In genomic region chr17:92016373-92016772, GRCm38 (mm10) we compare ENCODE assay signal across 28 mouse cellular contexts.
"Had no signal": no experiment of that assay in that cellular context is flagged by ENCODE, and none has a peak within 500 bp of the region (broad histone marks: within the 10 kb centered on the region; RNA-seq: fewer than 3 reads in every experiment).

No protein-coding gene starts in this region.

- H3K4me1 ChIP-seq: embryonic facial prominence, embryonic 10.5 days; embryonic facial prominence, embryonic 12.5 days; embryonic facial prominence, embryonic 13.5 days; embryonic facial prominence, embryonic 15.5 days; forebrain, embryonic 10.5 days; forebrain, embryonic 12.5 days; forebrain, embryonic 13.5 days; forebrain, embryonic 15.5 days had no signal

- H3K4me3 ChIP-seq: embryonic facial prominence, embryonic 10.5 days; embryonic facial prominence, embryonic 12.5 days; embryonic facial prominence, embryonic 13.5 days; embryonic facial prominence, embryonic 15.5 days; erythroblast, embryonic 14.5 days; forebrain, embryonic 10.5 days; forebrain, embryonic 12.5 days; forebrain, embryonic 13.5 days; forebrain, embryonic 15.5 days; gastrocnemius, adult 2 months; heart, adult 2 months had no signal

- H3K9ac ChIP-seq: embryonic facial prominence, embryonic 12.5 days; embryonic facial prominence, embryonic 13.5 days; embryonic facial prominence, embryonic 15.5 days; forebrain, embryonic 12.5 days; forebrain, embryonic 13.5 days; forebrain, embryonic 15.5 days; forebrain, postnatal 0 days had no signal

- H3K27me3 ChIP-seq: embryonic facial prominence, embryonic 12.5 days; embryonic facial prominence, embryonic 13.5 days; embryonic facial prominence, embryonic 15.5 days; forebrain, embryonic 12.5 days; forebrain, embryonic 13.5 days; forebrain, embryonic 15.5 days had no signal

- DNase-seq: cerebellum, adult 2 months; cerebellum, adult 8-10 months; cerebellum, adult 9-10 months; cerebellum, adult 9-11 months; cerebellum, postnatal 10 days; cerebellum, postnatal 14 days; cerebellum, postnatal 25 days; cerebellum, postnatal 36 days; embryo, embryonic 11 days; forebrain, postnatal 0 days; gastrocnemius, adult 2 months; gastrocnemius, postnatal 10 days; gastrocnemius, postnatal 14 days; gastrocnemius, postnatal 25 days; gastrocnemius, postnatal 36 days; heart, adult 18-20 months; heart, adult 2 months had no signal

- H3K9me3 ChIP-seq: embryonic facial prominence, embryonic 10.5 days; embryonic facial prominence, embryonic 12.5 days; embryonic facial prominence, embryonic 13.5 days; embryonic facial prominence, embryonic 15.5 days; forebrain, embryonic 10.5 days; forebrain, embryonic 12.5 days; forebrain, embryonic 13.5 days; forebrain, embryonic 15.5 days had no signal

- H3K27ac ChIP-seq: embryonic facial prominence, embryonic 10.5 days; embryonic facial prominence, embryonic 12.5 days; embryonic facial prominence, embryonic 13.5 days; embryonic facial prominence, embryonic 15.5 days; forebrain, embryonic 10.5 days; forebrain, embryonic 12.5 days; forebrain, embryonic 13.5 days; forebrain, embryonic 15.5 days; gastrocnemius, adult 2 months; heart, adult 2 months had no signal

- H3K4me2 ChIP-seq: embryonic facial prominence, embryonic 12.5 days; embryonic facial prominence, embryonic 13.5 days; embryonic facial prominence, embryonic 15.5 days; forebrain, embryonic 12.5 days; forebrain, embryonic 13.5 days; forebrain, embryonic 15.5 days had no signal

- ATAC-seq: forebrain, embryonic 13.5 days; forebrain, embryonic 14.5 days; forebrain, embryonic 15.5 days; forebrain, embryonic 16.5 days; forebrain, postnatal 0 days had no signal

- H3K36me3 ChIP-seq: embryonic facial prominence, embryonic 10.5 days; embryonic facial prominence, embryonic 12.5 days; embryonic facial prominence, embryonic 13.5 days; embryonic facial prominence, embryonic 15.5 days; forebrain, embryonic 10.5 days; forebrain, embryonic 12.5 days; forebrain, embryonic 15.5 days had no signal
